Mouse (Mus musculus) C2C12 (cell line): ENCODE data around the gene Nbr1. TPM values are rescaled to one million over a fixed set of nuclear protein-coding genes. Genes with fewer than 3 reads are reported as not detected.
"Not testable (repeated sequence)": the region's sequence is repeated elsewhere in the genome, so short reads cannot be mapped to it uniquely, and the experiment has no call there.

Experiments
- H3K27me3 ChIP-seq: one replicate; pipeline ENCODE4 v1.6.1; 2011; ENCODE audit not compliant: control insufficient read depth, insufficient read depth, insufficient read length
- H3K36me3 ChIP-seq: one replicate; pipeline ENCODE4 v1.6.1; 2011; ENCODE audit not compliant: control insufficient read depth, insufficient read depth
- H3K4me3 ChIP-seq: one replicate; pipeline ENCODE4 v1.5.1; 2011; ENCODE audit warnings: mild to moderate bottlenecking, control low read depth; ENCODE audit not compliant: poor library complexity, insufficient read depth, severe bottlenecking
- H3K79me2 ChIP-seq: one replicate; pipeline ENCODE4 v1.6.1; 2011; ENCODE audit not compliant: control insufficient read depth, insufficient read depth
- H3K79me3 ChIP-seq: one replicate; pipeline ENCODE4 v1.6.1; 2011; ENCODE audit warnings: low read depth, control low read depth
- H3ac ChIP-seq: one replicate; pipeline ENCODE3; 2011; ENCODE audit warnings: low read depth; ENCODE audit not compliant: control insufficient read depth, insufficient read length
- CEBPB ChIP-seq: IDR thresholded peaks from one replicate; pipeline ENCODE4 v1.6.1; 2011; ENCODE audit warnings: low read depth, mild to moderate bottlenecking, control low read depth, moderate library complexity
- CTCF ChIP-seq: IDR thresholded peaks from one replicate; pipeline ENCODE4 v1.5.1; 2011; ENCODE audit not compliant: control insufficient read depth, insufficient read depth, insufficient read length
- FOSL1 ChIP-seq: IDR thresholded peaks from one replicate; pipeline ENCODE4 v1.8.0; 2011; ENCODE audit warnings: mild to moderate bottlenecking, low read length; ENCODE audit not compliant: poor library complexity, insufficient read depth, severe bottlenecking
- MAX ChIP-seq: IDR thresholded peaks from one replicate; pipeline ENCODE4 v1.6.1; 2011; ENCODE audit warnings: mild to moderate bottlenecking, control low read depth
- MYOD1 ChIP-seq: IDR thresholded peaks from one replicate; pipeline ENCODE4 v1.6.1; 2011; ENCODE audit warnings: low read depth; ENCODE audit not compliant: control insufficient read depth, insufficient read length
- MYOG ChIP-seq: IDR thresholded peaks from one replicate; pipeline ENCODE4 v1.6.1; 2011; ENCODE audit not compliant: control insufficient read depth, insufficient read length; ENCODE audit errors: extremely low read depth
- USF1 ChIP-seq: IDR thresholded peaks from one replicate; pipeline ENCODE4 v1.6.1; 2011; ENCODE audit warnings: low read depth, mild to moderate bottlenecking, control low read depth, moderate library complexity
- polyA plus RNA-seq: library from polyadenylated mRNA; unstranded; fragments of >200 nt; fragmentation: generic; extraction: Trizol; gene quantifications from one replicate; pipeline ENCODE4 v1.2.1, GENCODE M21; 2012; ENCODE audit warnings: missing spikeins

The Nbr1 gene
- polyA plus RNA-seq, 1 experiment, result 15.7 TPM

DNA sequence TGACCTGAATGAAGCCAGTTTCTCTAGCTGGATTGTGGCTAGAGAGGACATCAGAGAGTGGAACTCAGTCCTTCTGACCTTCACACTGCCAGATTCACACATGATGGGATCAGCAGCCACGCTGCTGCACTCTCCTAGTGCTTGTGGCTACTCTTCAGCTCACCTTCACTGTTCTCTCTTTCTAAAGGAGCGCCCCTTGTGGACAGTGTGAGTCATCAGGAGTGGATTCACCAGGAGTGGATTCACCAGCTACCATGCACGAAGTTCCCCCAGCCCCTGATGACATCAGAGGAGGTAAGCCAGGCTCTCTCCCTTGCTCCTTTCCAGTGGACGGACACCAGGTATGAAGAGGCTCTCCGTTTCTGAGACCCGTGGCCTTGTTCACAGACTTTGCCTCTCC is 24.2 kb downstream of the Nbr1 start:
- no peak for TF ChIP-seq USF1
- TF ChIP-seq MYOG, result no peak
- no peak for TF ChIP-seq MYOD1
- no peak for TF ChIP-seq MAX
- no peak for TF ChIP-seq CTCF
- TF ChIP-seq FOSL1, result no peak
- TF ChIP-seq CEBPB, result no peak
- Histone ChIP-seq H3K27me3 (no peaks in the 10 kb centered on the region), H3K4me3 (no peak overlapping the region), H3K79me3 (no peaks in the 10 kb centered on the region), H3ac (no peak overlapping the region), H3K79me2 (no peaks in the 10 kb centered on the region), H3K36me3 (peaks cover 80% of the 10 kb centered on the region)

DNA sequence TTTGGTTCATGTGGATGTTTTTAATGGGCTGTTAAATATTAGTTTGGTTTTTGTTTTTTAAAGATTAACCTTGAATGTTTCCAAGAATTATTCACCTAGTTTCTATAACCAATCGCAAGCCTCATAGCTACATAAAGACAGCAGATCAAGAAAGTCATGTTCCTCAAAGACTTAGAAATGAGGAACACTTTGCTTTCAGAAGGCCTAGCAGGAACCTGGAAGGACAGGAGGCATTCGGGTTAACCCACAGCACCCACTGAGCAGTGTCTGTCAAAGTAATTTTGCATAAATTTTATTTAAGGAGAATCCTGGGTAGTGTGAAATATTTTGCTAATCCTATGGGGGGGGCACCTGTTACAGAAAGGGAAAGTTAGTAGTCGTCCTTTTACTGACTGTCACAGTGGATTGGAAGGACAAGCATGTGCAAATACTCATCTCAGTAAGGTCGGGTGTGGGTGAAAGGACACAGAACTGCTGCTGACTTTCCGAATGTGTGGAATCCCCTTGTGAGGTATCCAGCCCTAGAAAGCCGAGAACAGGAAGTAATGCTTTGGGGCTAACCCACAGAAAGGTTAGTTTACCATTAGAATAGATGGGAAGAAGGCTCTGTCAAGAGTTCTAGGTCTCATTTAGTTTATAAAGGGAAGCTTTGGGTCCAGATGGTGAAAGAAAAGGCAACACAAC is 29.3 kb downstream of the Nbr1 start:
- H3K79me3 ChIP-seq, result no peaks in the 10 kb centered on the region
- no peak for TF ChIP-seq MAX
- no peak for TF ChIP-seq FOSL1
- no peak for TF ChIP-seq CTCF
- TF ChIP-seq USF1, result no peak
- TF ChIP-seq CEBPB, result no peak
- TF ChIP-seq MYOD1, result no peak
- TF ChIP-seq MYOG, result no peak
- no peak overlapping the region for H3ac ChIP-seq
- H3K27me3 ChIP-seq, result no peaks in the 10 kb centered on the region
- no peaks in the 10 kb centered on the region for H3K79me2 ChIP-seq
- peaks cover 34% of the 10 kb centered on the region for H3K36me3 ChIP-seq
- H3K4me3 ChIP-seq, result no peak overlapping the region

DNA sequence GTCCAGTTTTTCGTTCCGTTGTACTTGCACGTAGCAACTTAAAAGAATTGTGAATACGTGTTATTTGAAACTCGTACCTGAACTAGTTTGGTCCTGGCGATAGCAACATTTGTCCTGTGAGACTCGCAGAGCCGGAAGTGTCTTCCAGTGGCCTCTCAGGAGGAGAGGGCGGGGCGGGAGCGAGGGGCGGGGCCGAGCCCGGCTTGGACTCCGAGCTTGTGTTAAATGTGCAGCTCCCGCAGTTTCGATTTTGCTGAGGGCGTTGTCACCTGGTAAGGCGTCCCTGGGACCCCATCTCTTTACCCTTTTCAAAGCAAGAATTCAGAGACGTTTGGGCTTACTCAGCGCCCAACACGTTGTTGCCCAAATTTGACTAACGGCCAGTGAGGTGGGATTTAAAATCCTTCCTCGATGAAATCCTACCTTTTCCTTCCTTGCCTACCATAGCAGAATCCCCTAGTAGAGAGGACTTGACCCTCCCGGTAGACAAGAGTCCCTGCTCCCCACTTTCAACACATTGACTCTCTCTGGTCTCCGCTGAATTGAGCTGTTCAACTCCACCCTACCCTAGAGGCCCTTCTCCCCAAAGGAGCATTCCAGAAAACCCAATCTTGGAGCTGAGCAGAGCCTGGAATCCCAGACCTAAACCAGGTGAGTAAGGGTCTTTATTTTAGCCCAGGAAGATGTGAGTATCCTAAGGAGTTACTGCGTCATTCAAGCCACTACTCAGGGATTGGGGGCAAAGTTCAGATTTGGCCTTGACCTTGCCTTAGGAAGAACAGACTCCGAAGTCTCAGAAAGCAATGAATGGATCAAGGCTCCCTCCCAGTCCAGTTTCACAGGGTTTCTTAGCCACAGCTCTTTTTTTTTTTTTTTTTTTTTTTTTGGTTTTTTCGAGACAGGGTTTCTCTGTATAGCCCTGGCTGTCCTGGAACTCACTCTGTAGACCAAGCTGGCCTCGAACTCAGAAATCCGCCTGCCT is 30.4 kb downstream of the Nbr1 start, which contains the start of gene Tmem106a:
Tmem106a (plus strand) TSS at position 189 of the 982 bp plus-strand sequence.
- no peaks in the 10 kb centered on the region for H3K27me3 ChIP-seq
- TF ChIP-seq CTCF (no peak), MYOD1 (no peak), CEBPB (no peak), USF1 (no peak), FOSL1 (no peak), MAX (no peak), MYOG (no peak)
- peaks cover 26% of the 10 kb centered on the region for H3K36me3 ChIP-seq
- no peaks in the 10 kb centered on the region for H3K79me3 ChIP-seq
- H3K4me3 ChIP-seq, result peak within 1 kb of the TSS; percentile 7
- peak within 1 kb of the TSS; percentile 10 for H3ac ChIP-seq
- H3K79me2 ChIP-seq, result no peaks in the 10 kb centered on the region

DNA sequence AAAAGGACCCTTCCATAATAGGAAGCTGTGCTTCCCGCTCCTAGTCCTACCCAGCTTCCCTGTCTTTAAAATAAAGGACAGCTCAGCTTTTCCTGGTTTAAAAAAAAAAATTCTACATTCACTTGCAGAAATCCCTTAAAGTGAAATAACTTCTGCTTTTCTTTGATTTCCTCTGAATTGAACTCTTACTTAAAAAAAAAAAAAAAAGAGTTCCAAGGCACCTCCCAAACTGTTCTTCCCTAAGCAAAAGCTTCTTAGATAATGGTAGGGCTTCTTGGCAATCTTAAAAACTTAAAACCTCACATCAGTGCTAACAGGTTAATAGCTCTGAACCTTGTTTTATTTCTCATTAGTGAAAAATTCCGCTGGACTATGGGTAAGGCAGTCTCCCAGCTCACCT is 31.3 kb downstream of the Nbr1 start:
- no peak for TF ChIP-seq FOSL1
- Histone ChIP-seq H3K4me3 (no peak overlapping the region), H3K79me2 (no peaks in the 10 kb centered on the region), H3ac (no peak overlapping the region), H3K36me3 (peaks cover 19% of the 10 kb centered on the region), H3K27me3 (no peaks in the 10 kb centered on the region), H3K79me3 (no peaks in the 10 kb centered on the region)

DNA sequence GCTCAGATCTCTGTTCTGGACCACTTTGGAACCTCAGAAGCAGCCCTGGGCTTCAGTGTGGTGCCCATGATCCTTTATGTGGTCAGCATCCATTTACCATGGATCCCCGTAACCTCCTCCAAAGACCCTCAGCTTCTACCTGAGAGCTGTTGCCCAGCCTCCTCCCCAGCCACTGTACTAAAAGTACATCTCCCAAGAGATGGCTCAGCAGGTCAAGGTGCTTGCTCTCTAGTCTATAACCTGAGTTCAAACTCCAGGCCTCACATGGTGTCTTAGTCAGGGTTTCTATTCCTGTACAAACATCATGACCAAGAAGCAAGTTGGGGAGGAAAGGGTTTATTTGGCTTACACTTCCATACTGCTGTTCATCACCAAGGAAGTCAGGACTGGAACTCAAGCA is 33.1 kb downstream of the Nbr1 start:
- not testable (repeated sequence) for H3K79me3 ChIP-seq, H3K79me2 ChIP-seq, H3K4me3 ChIP-seq, H3K27me3 ChIP-seq, H3ac ChIP-seq
- peaks cover 21% of the 10 kb centered on the region for H3K36me3 ChIP-seq

DNA sequence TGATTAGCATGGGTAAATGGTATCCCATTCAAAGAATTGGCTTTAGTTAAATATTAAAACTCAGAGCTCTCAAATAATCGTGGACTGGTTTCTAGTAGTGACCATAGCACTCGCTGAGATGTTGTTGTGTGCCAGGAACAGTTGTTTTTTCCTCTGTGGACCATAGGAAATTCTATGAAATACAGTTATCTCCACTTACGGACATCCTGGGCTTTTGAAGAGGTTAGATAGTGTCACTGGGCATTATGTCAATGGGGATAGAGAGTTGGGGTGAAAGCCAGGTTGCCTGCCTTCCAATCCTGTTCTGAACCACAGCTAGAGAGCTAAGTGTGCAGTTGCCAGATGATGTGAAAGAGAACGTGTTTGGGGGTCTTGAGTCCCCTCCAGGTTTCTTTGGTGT is 33.9 kb downstream of the Nbr1 start:
- Histone ChIP-seq H3K79me3 (no peaks in the 10 kb centered on the region), H3K79me2 (no peaks in the 10 kb centered on the region), H3ac (no peak overlapping the region), H3K36me3 (peaks cover 13% of the 10 kb centered on the region), H3K27me3 (no peaks in the 10 kb centered on the region), H3K4me3 (no peak overlapping the region)
- TF ChIP-seq CEBPB (no peak), MYOD1 (no peak)
